Mouse (Mus musculus): ENCODE data around the gene Lmod3. TPM values are rescaled to one million over a fixed set of nuclear protein-coding genes. Genes with fewer than 3 reads are reported as not detected.

The Lmod3 gene
- not detected for polyA plus RNA-seq (2014; fragmentation: Illumina TruSeq; extraction: RNeasy Lipid Tissue Mini Kit (QIAGEN cat#74804); ENCODE audit: low replicate concordance)

GRCm38 (mm10) chr6:97252711-97253221 is at the start of gene Lmod3:
Lmod3 (minus strand) TSS chr6:97252759.

DNA sequence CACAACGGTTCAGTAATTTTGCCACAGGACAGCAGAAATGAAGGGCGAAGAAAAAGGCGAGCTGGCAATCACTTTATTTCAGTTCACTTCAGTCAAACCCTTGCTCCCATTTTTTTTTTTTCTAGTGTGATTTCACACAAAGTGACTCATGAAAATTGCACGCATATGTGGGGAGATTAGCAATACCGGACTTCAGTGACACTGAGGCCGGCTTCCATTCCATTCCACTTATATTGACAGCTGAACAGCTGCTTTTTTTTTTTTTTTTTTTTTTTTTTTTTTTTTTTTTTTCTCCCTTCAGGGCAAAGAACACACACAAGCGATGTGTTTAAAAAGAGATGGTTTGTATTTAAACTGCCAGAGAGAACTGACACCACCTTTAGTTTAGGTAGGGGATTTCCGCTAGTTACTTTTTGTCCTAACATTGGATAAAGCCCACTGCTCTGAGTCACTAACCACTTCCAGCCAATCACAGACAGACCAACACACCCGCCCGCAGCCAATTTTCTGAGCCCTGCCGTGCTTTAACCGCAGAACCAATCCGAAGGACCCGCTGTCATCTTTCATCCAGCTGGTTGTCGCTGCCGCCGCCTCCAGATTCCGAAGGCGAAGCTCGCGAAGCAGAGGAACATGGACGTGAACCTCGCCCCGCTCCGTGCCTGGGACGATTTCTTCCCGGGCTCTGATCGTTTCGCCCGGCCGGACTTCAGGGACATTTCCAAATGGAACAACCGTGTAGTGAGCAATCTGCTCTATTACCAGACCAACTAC is 42.2 kb downstream of the Lmod3 start, which contains the start of gene Arl6ip5:
TSS of gene Arl6ip5 (plus strand) at position 499 of the 771 bp plus-strand sequence.

DNA sequence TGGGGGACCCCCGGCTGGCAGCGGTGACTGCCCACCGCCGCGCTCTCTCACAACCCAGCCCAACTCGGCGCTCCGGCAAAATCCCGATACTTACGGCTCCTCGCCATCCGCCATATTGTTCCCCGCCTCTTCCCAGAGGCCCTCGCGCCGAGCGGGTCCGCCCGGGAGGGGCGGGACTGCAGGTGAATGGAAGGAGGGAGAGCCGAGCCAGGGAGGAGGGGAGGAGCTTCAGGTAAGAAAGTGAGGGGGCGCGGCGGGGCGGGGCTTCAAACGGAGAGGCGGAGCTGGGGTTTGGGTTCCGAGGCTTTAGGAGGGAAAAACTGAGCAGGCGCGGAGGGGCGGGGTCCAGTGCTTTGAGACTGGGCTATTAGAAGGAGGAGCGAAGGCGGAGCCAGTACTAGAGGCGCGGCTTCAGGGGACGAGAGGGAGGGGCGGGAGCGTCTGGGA is 47.1 kb downstream of the Lmod3 start, which contains the start of gene Uba3:
TSS of gene Uba3 (minus strand) at position 209 of the 447 bp plus-strand sequence.

Other genes starting within 250 kb of the Lmod3 start
- not detected for gene Fam19a4, start 192.3 kb downstream of the Lmod3 start, polyA plus RNA-seq (2014; fragmentation: Illumina TruSeq; extraction: RNeasy Lipid Tissue Mini Kit (QIAGEN cat#74804); ENCODE audit: low replicate concordance)
- 13.2 TPM for gene Eogt, start 103.6 kb downstream of the Lmod3 start, polyA plus RNA-seq (2014; fragmentation: Illumina TruSeq; extraction: RNeasy Lipid Tissue Mini Kit (QIAGEN cat#74804); ENCODE audit: low replicate concordance)
- 47.7 TPM for gene Tmf1, start 73.6 kb downstream of the Lmod3 start, polyA plus RNA-seq (2014; fragmentation: Illumina TruSeq; extraction: RNeasy Lipid Tissue Mini Kit (QIAGEN cat#74804); ENCODE audit: low replicate concordance)
- 203 TPM for gene Uba3, start 47.1 kb downstream of the Lmod3 start, polyA plus RNA-seq (2014; fragmentation: Illumina TruSeq; extraction: RNeasy Lipid Tissue Mini Kit (QIAGEN cat#74804); ENCODE audit: low replicate concordance)
- gene Arl6ip5, start 42.1 kb downstream of the Lmod3 start, polyA plus RNA-seq (2014; fragmentation: Illumina TruSeq; extraction: RNeasy Lipid Tissue Mini Kit (QIAGEN cat#74804); ENCODE audit: low replicate concordance) = 67.2 TPM

All from small intestine, adult 10 weeks (tissue).